Mouse (Mus musculus) MEL (cell line): ENCODE results near the gene Aatk. TPM values are rescaled to one million over a fixed set of nuclear protein-coding genes. Genes with fewer than 3 reads are reported as not detected.

Experiments
- DNase-seq: peaks from one replicate; pipeline ENCODE4 v3.0.0; 2011; ENCODE audit warnings: low read depth, low spot score
- H3K27ac ChIP-seq: 2 replicates; pipeline ENCODE4 v1.5.1; 2012; ENCODE audit warnings: low read depth, mild to moderate bottlenecking, control low read depth, low read length, moderate library complexity; ENCODE audit not compliant: control insufficient read depth
- H3K27me3 ChIP-seq, 2 experiments: fragments of 150-350 bp in 1 of 2; sonication (generic) in 1 of 2; 2 replicates each; pipeline ENCODE4 v1.6.1; 2012; ENCODE audit warnings: low read length in 2 of 2, mild to moderate bottlenecking in 2 of 2, improper control_type of control experiment in 1 of 2, moderate library complexity in 1 of 2; ENCODE audit not compliant: insufficient read depth in 2 of 2, control insufficient read depth in 1 of 2
- H3K36me3 ChIP-seq, 2 experiments: 2 replicates each; pipeline ENCODE4 v1.6.1; 2012 to 2014; ENCODE audit warnings: low read length in 2 of 2, improper control_type of control experiment in 1 of 2, inconsistent platforms in 1 of 2, mild to moderate bottlenecking in 1 of 2; ENCODE audit not compliant: insufficient read depth in 2 of 2, control insufficient read depth in 1 of 2
- H3K4me1 ChIP-seq, 2 experiments: fragments of 150-350 bp in 1 of 2; sonication (generic) in 1 of 2; 2 replicates each; pipeline ENCODE4 v1.6.1; 2012; ENCODE audit warnings: low read length in 2 of 2, improper control_type of control experiment in 1 of 2, mild to moderate bottlenecking in 1 of 2; ENCODE audit not compliant: insufficient read depth in 2 of 2, control insufficient read depth in 1 of 2
- H3K4me3 ChIP-seq, 2 experiments: fragments of 150-350 bp in 1 of 2; sonication (generic) in 1 of 2; 2 replicates each; pipeline ENCODE4 v1.5.1; 2012; ENCODE audit warnings: low read depth in 2 of 2, low read length in 2 of 2, mild to moderate bottlenecking in 2 of 2, moderate library complexity in 2 of 2, control low read depth in 1 of 2, improper control_type of control experiment in 1 of 2; ENCODE audit not compliant: control insufficient read depth in 1 of 2, insufficient read depth in 1 of 2
- H3K79me2 ChIP-seq: 2 replicates; pipeline ENCODE4 v1.6.1; 2012; ENCODE audit warnings: mild to moderate bottlenecking, low read length, moderate library complexity; ENCODE audit not compliant: control insufficient read depth, poor library complexity, insufficient read depth
- H3K9ac ChIP-seq: 2 replicates; pipeline ENCODE4 v1.6.1; 2012; ENCODE audit warnings: low read depth, mild to moderate bottlenecking, control low read depth, low read length, moderate library complexity; ENCODE audit not compliant: control insufficient read depth, poor library complexity, severe bottlenecking
- H3K9me3 ChIP-seq: fragments of 150-350 bp; sonication (generic); replicated peaks from 2 replicates; pipeline ENCODE4 v1.6.1; 2012; ENCODE audit warnings: mild to moderate bottlenecking, low read length, improper control_type of control experiment, moderate library complexity; ENCODE audit not compliant: insufficient read depth
- BHLHE40 ChIP-seq: IDR thresholded peaks from 2 replicates; pipeline ENCODE4 v1.6.1; 2012; ENCODE audit warnings: low read depth, mild to moderate bottlenecking, inconsistent platforms, low read length, improper control_type of control experiment, borderline replicate concordance
- CHD1 ChIP-seq: IDR thresholded peaks from 2 replicates; pipeline ENCODE4 v1.6.1; 2012; ENCODE audit warnings: low read depth, mild to moderate bottlenecking, inconsistent platforms, low read length, improper control_type of control experiment
- E2F4 ChIP-seq: IDR thresholded peaks from 2 replicates; pipeline ENCODE4 v1.6.1; 2011; ENCODE audit warnings: low read depth, low read length, improper control_type of control experiment, borderline replicate concordance
- ELF1 ChIP-seq: IDR thresholded peaks from 2 replicates; pipeline ENCODE4 v1.6.1; 2014; ENCODE audit warnings: low read depth, mild to moderate bottlenecking, inconsistent platforms, low read length, improper control_type of control experiment, moderate library complexity
- EP300 ChIP-seq, 2 experiments: IDR thresholded peaks; 2 replicates each; pipeline ENCODE4 v1.6.1; 2011; ENCODE audit warnings: improper control_type of control experiment in 2 of 2, low read length in 2 of 2, low read depth in 1 of 2, mild to moderate bottlenecking in 1 of 2
- ETS1 ChIP-seq: IDR thresholded peaks from 2 replicates; pipeline ENCODE4 v1.6.1; 2012; ENCODE audit warnings: low read depth, mild to moderate bottlenecking, inconsistent platforms, low read length, improper control_type of control experiment, moderate library complexity
- KAT2A ChIP-seq: conservative IDR thresholded peaks from 2 replicates; pipeline ENCODE4 v1.6.1; 2012; ENCODE audit warnings: low read depth, low read length, improper control_type of control experiment, inconsistent platforms
- MAFK ChIP-seq: IDR thresholded peaks from 2 replicates; pipeline ENCODE4 v1.6.1; 2011; ENCODE audit warnings: low read depth, mild to moderate bottlenecking, low read length, improper control_type of control experiment, borderline replicate concordance
- MAZ ChIP-seq: IDR thresholded peaks from 2 replicates; pipeline ENCODE4 v1.6.1; 2012; ENCODE audit warnings: low read depth, mild to moderate bottlenecking, inconsistent platforms, low read length, improper control_type of control experiment
- MXI1 ChIP-seq: IDR thresholded peaks from 2 replicates; pipeline ENCODE4 v1.6.1; 2011; ENCODE audit warnings: mild to moderate bottlenecking, low read depth, low read length, improper control_type of control experiment
- POLR2AphosphoS2 ChIP-seq: IDR thresholded peaks from 2 replicates; pipeline ENCODE4 v1.6.1; 2011; ENCODE audit warnings: low read length, improper control_type of control experiment
- SIN3A ChIP-seq: IDR thresholded peaks from 2 replicates; pipeline ENCODE4 v1.6.1; 2012; ENCODE audit warnings: low read length, improper control_type of control experiment, inconsistent platforms
- SMC3 ChIP-seq: IDR thresholded peaks from 2 replicates; pipeline ENCODE4 v1.6.1; 2011; ENCODE audit warnings: low read depth, low read length, improper control_type of control experiment
- UBTF ChIP-seq: IDR thresholded peaks from 2 replicates; pipeline ENCODE4 v1.6.1; 2012; ENCODE audit warnings: low read depth, mild to moderate bottlenecking, inconsistent platforms, low read length, improper control_type of control experiment, moderate library complexity, borderline replicate concordance; ENCODE audit not compliant: insufficient read depth
- USF2 ChIP-seq, 2 experiments: IDR thresholded peaks; 2 replicates each; pipeline ENCODE4 v1.6.1; 2011 to 2012; ENCODE audit warnings: improper control_type of control experiment in 2 of 2, low read length in 2 of 2, borderline replicate concordance in 1 of 2, inconsistent platforms in 1 of 2, low read depth in 1 of 2, mild to moderate bottlenecking in 1 of 2; ENCODE audit not compliant: insufficient read depth in 1 of 2
- ZMIZ1 ChIP-seq: IDR thresholded peaks from 2 replicates; pipeline ENCODE4 v1.6.1; 2012; ENCODE audit warnings: low read depth, mild to moderate bottlenecking, inconsistent platforms, low read length, improper control_type of control experiment, moderate library complexity
- ZNF384 ChIP-seq: IDR thresholded peaks from 2 replicates; pipeline ENCODE4 v1.6.1; 2012; ENCODE audit warnings: low read depth, mild to moderate bottlenecking, inconsistent platforms, low read length, improper control_type of control experiment
- polyA plus RNA-seq, 2 experiments: library from polyadenylated mRNA; stranded (reverse) in 1 of 2; unstranded in 1 of 2; fragments of >175 nt in 1 of 2; fragments of >200 nt in 1 of 2; gene quantifications; 2 replicates each; pipeline versions ENCODE4 v1.2.1 to v1.2.4; 2012; ENCODE audit warnings: low replicate concordance in 2 of 2, low read depth in 1 of 2; ENCODE audit not compliant: insufficient read length in 2 of 2, insufficient read depth in 1 of 2, missing spikeins in 1 of 2
- total RNA-seq: library from RNA; depleted of rRNA; stranded (reverse); fragments of 300-350 nt; gene quantifications from 2 replicates; pipeline ENCODE4 v1.2.3, GENCODE M21; 2012

Aatk gene
- total and polyA plus RNA-seq, 3 experiments = 0.04 TPM; not detected in 2

GRCm38 (mm10) chr11:119987876-119988275 lies 59.1 kb downstream of the Aatk start:
- peaks cover 0 to 3% of the 10 kb centered on the region in 2 experiments; a peak in 1 of 4 replicates for H3K4me1 ChIP-seq
- H3K79me2 ChIP-seq = no peaks in the 10 kb centered on the region
- H3K9me3 ChIP-seq = no peaks in the 10 kb centered on the region
- no peaks in the 10 kb centered on the region for H3K27me3 ChIP-seq
- no peak overlapping the region for H3K27ac ChIP-seq
- TF ChIP-seq UBTF (no peak), ELF1 (no peak), KAT2A (no peak), SIN3A (no peak), POLR2AphosphoS2 (no peak), MAFK (no peak), ZMIZ1 (no peak), BHLHE40 (no peak), SMC3 (no peak), CHD1 (no peak), ZNF384 (no peak), MXI1 (no peak), MAZ (no peak), EP300 (IDR thresholded peaks at IDR 0.05; ENCODE audit: low read depth in 1 of 2, low read length in 2 of 2) (no peak), E2F4 (no peak)
- H3K4me3 ChIP-seq = no peak overlapping the region
- DNase-seq = peak; percentile 15
- no peak overlapping the region for H3K9ac ChIP-seq
- H3K36me3 ChIP-seq = no peaks in the 10 kb centered on the region; a peak in 1 of 4 replicates

GRCm38 (mm10) chr11:119986751-119987425 lies 60.1 kb downstream of the Aatk start:
- TF ChIP-seq USF2 (IDR thresholded peaks at IDR 0.05; ENCODE audit: borderline replicate concordance in 1 of 2, insufficient read depth in 1 of 2, low read depth in 1 of 2, low read length in 2 of 2) = 0 out of 4 replicates have a peak, but pooled peaks of 1 of the 2 experiments have one; percentile 9
- no peak for TF ChIP-seq ETS1
- TF ChIP-seq, all 39 proteins: peak for 1
- no peak overlapping the region for H3K9ac ChIP-seq
- H3K4me1 ChIP-seq = peaks cover 0 to 3% of the 10 kb centered on the region in 2 experiments; a peak in 1 of 4 replicates
- DNase-seq = no peak
- no peaks in the 10 kb centered on the region for H3K79me2 ChIP-seq
- H3K36me3 ChIP-seq = no peaks in the 10 kb centered on the region; a peak in 1 of 4 replicates
- no peaks in the 10 kb centered on the region for H3K9me3 ChIP-seq
- no peak overlapping the region for H3K27ac ChIP-seq
- no peaks in the 10 kb centered on the region for H3K27me3 ChIP-seq
- H3K4me3 ChIP-seq = no peak overlapping the region
